Mouse (Mus musculus): Measurements from ENCODE around the gene Gm43517. TPM values are rescaled to one million over a fixed set of nuclear protein-coding genes. Genes with fewer than 3 reads are reported as not detected.

Gm43517 gene
- polyA plus RNA-seq, 1 experiment from 2014 or later: not detected

DNA sequence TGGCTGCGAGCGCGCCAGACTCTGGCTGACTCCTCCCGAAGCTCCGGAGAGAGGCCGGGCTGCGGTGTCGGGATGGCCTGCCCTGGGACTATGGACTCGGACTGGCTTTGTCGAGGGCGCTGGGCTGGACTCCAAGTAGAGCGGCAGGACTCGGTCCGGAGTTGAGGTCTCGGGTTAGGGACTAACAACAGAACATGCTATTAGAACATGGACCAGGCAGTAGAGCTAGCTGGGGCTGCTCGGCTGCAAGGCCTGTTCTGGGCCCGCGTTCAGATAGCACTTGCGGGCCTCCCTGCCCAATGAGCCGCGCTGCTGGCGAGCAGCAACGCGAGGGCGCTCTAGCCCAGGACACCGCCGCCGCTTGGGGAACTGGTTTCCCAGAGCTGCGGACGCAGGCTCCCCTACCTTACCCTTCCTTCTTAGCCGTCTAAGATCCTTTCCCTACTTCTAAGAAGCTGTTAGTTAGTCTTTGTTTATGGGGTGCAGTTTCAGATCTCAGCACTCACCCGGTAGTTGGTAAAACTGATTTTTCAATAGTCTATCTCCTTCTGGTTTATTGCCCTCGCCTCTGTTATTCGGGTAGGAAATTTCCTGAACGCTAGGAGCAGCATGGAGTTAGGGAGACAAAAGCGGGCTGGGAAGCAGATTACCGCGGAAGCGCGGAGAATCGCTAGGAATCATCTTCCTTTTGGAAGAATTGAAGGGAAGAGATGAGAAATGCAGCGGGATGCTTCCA lies 6.5 kb downstream of the Gm43517 start:
- Histone ChIP-seq H3K36me3 (ENCODE audit: control insufficient read depth, insufficient read depth, low read length) (no peaks in the 10 kb centered on the region), H3K9me3 (ENCODE audit: control insufficient read depth, low read length) (no peaks in the 10 kb centered on the region), H3K4me3 (ENCODE audit: low read length) (peak overlapping the region; percentile 11), H3K9ac (ENCODE audit: low read length) (no peak overlapping the region), H3K27me3 (ENCODE audit: control insufficient read depth, insufficient read depth, low read depth, low read length) (peaks cover 56% of the 10 kb centered on the region), H3K27ac (ENCODE audit: low read length) (no peak overlapping the region), H3K4me1 (replicated peaks; ENCODE audit: control insufficient read depth, insufficient read depth, low read length) (no peaks in the 10 kb centered on the region), H3K4me2 (ENCODE audit: low read depth, low read length) (no peak overlapping the region)
- WGBS: under 1% methylated on average over 42 of the region's 42 CpGs
- peak; percentile 88 for ATAC-seq (ENCODE audit: low read depth)

DNA sequence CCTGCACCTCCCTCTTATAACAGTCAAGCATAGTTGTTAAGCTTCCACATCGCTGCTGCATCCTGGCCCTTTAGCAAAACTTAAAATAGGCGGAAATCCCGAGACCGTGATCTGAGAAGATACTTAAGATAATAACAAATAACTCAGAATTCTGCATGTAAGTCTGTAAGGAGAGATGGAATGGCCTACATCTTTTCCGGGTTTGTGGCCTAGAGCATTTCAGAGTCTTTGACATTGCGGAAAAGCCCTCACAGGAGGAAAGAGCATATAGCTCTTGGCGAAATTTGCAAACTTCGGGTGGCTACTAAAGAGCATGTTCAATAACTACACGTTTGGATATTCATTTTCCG lies 7.0 kb downstream of the Gm43517 start:
- 2% methylated on average over 10 of the region's 10 CpGs for WGBS
- Histone ChIP-seq H3K4me1 (replicated peaks; ENCODE audit: control insufficient read depth, insufficient read depth, low read length) (no peaks in the 10 kb centered on the region), H3K27me3 (ENCODE audit: control insufficient read depth, insufficient read depth, low read depth, low read length) (peaks cover 58% of the 10 kb centered on the region), H3K9ac (ENCODE audit: low read length) (no peak overlapping the region), H3K9me3 (ENCODE audit: control insufficient read depth, low read length) (no peaks in the 10 kb centered on the region), H3K36me3 (ENCODE audit: control insufficient read depth, insufficient read depth, low read length) (no peaks in the 10 kb centered on the region), H3K4me3 (ENCODE audit: low read length) (peak overlapping the region; percentile 11; the same call in 1 of the 2 replicates), H3K27ac (ENCODE audit: low read length) (no peak overlapping the region), H3K4me2 (ENCODE audit: low read depth, low read length) (no peak overlapping the region)
- ATAC-seq (ENCODE audit: low read depth): no peak

DNA sequence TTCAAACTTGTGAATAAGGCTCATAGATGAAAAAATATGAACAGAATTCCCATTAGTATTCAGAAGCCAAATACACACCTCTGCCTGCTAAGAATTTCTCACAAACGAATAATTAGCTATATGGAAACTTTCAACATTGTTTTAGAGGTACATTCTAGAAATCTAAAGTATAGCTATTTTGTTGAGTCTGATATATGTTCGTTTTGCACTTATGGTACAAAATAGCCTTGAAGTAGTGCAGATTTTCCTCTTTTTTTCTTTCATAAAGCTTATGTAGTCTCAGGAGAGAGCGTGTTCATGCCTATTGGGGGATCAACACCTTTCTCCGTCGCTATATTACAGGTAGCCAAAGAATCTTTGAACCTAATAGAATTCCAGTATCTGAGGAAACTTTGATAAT lies 7.9 kb downstream of the Gm43517 start:
- Histone ChIP-seq H3K9me3 (ENCODE audit: control insufficient read depth, low read length) (no peaks in the 10 kb centered on the region), H3K9ac (ENCODE audit: low read length) (no peak overlapping the region), H3K27me3 (ENCODE audit: control insufficient read depth, insufficient read depth, low read depth, low read length) (peaks cover 62% of the 10 kb centered on the region), H3K27ac (ENCODE audit: low read length) (no peak overlapping the region), H3K4me3 (ENCODE audit: low read length) (no peak overlapping the region), H3K4me1 (replicated peaks; ENCODE audit: control insufficient read depth, insufficient read depth, low read length) (no peaks in the 10 kb centered on the region), H3K36me3 (ENCODE audit: control insufficient read depth, insufficient read depth, low read length) (no peaks in the 10 kb centered on the region), H3K4me2 (ENCODE audit: low read depth, low read length) (no peak overlapping the region)
- no peak for ATAC-seq (ENCODE audit: low read depth)
- 7% methylated on average over 5 of the region's 5 CpGs for WGBS

DNA sequence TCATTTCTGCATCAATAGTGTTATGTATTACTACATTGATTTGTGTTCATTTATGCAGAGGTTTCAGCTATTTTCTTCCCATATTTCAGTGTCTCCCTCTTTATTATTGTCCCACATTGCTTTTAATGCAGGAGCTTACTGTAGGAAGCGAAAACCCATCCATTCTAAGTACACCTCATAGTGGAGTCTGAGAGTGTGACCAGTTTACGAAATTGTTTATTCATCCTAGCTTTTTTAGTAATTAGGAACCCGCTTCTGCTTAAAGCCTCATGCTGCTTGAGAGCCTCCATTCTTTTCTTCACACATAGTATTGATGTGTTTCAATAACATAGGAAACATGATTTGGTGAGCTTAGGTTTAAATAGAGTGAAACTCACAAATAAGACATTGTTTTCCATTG lies 8.7 kb downstream of the Gm43517 start:
- no peaks in the 10 kb centered on the region for H3K36me3 ChIP-seq (ENCODE audit: control insufficient read depth, insufficient read depth, low read length)
- H3K27me3 ChIP-seq (ENCODE audit: control insufficient read depth, insufficient read depth, low read depth, low read length): peaks cover 63% of the 10 kb centered on the region
- H3K4me3 ChIP-seq (ENCODE audit: low read length): no peak overlapping the region
- no peak overlapping the region for H3K27ac ChIP-seq (ENCODE audit: low read length)
- WGBS: 16% methylated on average over 3 of the region's 3 CpGs
- H3K9ac ChIP-seq (ENCODE audit: low read length): no peak overlapping the region
- H3K4me2 ChIP-seq (ENCODE audit: low read depth, low read length): no peak overlapping the region
- no peaks in the 10 kb centered on the region for H3K9me3 ChIP-seq (ENCODE audit: control insufficient read depth, low read length)
- no peaks in the 10 kb centered on the region for H3K4me1 ChIP-seq (replicated peaks; ENCODE audit: control insufficient read depth, insufficient read depth, low read length)
- no peak for ATAC-seq (ENCODE audit: low read depth)

DNA sequence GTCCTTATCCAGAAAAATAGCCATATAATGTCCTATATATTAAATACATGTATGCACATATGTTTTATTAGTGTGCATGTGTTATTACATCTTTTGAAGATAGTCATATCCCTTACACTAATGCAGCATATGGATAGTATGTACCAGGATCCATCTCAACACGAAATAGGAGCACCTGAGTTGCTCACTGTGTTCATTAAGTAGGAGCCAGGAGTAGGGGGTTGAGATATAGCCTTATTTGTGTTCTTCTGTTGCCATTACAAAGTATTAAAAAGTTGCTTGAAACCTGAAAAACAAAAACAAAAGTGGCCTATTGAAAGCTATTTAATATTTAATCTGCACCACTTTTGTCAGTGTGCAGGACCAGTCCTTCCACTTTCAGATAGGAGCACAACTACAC lies 9.2 kb downstream of the Gm43517 start:
- WGBS: 3% methylated on average over 1 of the region's 1 CpGs
- no peak overlapping the region for H3K4me2 ChIP-seq (ENCODE audit: low read depth, low read length)
- H3K36me3 ChIP-seq (ENCODE audit: control insufficient read depth, insufficient read depth, low read length): no peaks in the 10 kb centered on the region
- H3K9ac ChIP-seq (ENCODE audit: low read length): no peak overlapping the region
- no peak overlapping the region for H3K4me3 ChIP-seq (ENCODE audit: low read length)
- no peaks in the 10 kb centered on the region for H3K9me3 ChIP-seq (ENCODE audit: control insufficient read depth, low read length)
- H3K27ac ChIP-seq (ENCODE audit: low read length): no peak overlapping the region
- H3K4me1 ChIP-seq (replicated peaks; ENCODE audit: control insufficient read depth, insufficient read depth, low read length): no peaks in the 10 kb centered on the region
- ATAC-seq (ENCODE audit: low read depth): no peak
- H3K27me3 ChIP-seq (ENCODE audit: control insufficient read depth, insufficient read depth, low read depth, low read length): peaks cover 66% of the 10 kb centered on the region

DNA sequence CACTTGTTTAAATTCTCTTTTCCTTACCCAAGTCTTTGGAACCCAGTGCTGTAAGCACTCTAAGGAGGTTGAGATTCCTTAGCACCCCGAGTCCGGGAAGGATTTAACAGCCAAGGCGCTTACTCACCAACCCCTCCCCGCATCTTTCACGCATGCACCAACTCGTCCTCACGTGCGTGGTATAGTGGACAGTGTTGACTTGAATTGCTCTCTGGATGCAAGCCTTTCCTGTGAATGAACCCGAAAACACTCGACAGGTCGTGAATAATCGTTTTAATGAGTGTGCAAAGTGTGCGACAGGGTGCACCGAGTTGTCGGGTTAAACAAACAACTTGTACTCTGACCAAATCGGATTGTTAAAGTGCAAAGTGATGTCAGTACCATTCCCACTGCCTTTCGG lies 9.9 kb downstream of the Gm43517 start:
- Histone ChIP-seq H3K4me1 (replicated peaks; ENCODE audit: control insufficient read depth, insufficient read depth, low read length) (no peaks in the 10 kb centered on the region), H3K27ac (ENCODE audit: low read length) (no peak overlapping the region), H3K4me2 (ENCODE audit: low read depth, low read length) (no peak overlapping the region), H3K27me3 (ENCODE audit: control insufficient read depth, insufficient read depth, low read depth, low read length) (peaks cover 64% of the 10 kb centered on the region), H3K9ac (ENCODE audit: low read length) (no peak overlapping the region), H3K9me3 (ENCODE audit: control insufficient read depth, low read length) (no peaks in the 10 kb centered on the region), H3K4me3 (ENCODE audit: low read length) (no peak overlapping the region), H3K36me3 (ENCODE audit: control insufficient read depth, insufficient read depth, low read length) (no peaks in the 10 kb centered on the region)
- 3% methylated on average over 17 of the region's 17 CpGs for WGBS
- ATAC-seq (ENCODE audit: low read depth): no peak

DNA sequence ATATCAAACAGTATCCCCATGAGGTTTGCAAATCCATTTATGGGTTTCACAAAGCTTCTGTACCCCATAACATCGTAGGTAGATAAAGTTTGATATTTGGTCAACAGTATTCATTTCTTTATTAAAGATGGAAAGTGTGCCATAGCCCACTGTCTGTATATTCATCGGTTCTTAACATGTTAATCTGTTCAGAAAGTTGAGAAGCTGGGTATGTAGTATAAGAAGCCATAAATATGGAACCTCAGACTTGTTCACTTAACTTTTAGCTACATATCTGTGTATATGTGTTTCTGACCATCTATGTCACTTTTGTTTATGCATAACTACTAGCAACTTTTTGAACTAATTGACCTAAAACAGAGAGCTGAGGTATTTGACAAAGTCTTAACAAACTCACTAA lies 11.0 kb downstream of the Gm43517 start:
- Histone ChIP-seq H3K27ac (ENCODE audit: low read length) (no peak overlapping the region), H3K9ac (ENCODE audit: low read length) (no peak overlapping the region), H3K4me1 (replicated peaks; ENCODE audit: control insufficient read depth, insufficient read depth, low read length) (peaks cover 2% of the 10 kb centered on the region), H3K27me3 (ENCODE audit: control insufficient read depth, insufficient read depth, low read depth, low read length) (peaks cover 66% of the 10 kb centered on the region), H3K9me3 (ENCODE audit: control insufficient read depth, low read length) (no peaks in the 10 kb centered on the region), H3K4me2 (ENCODE audit: low read depth, low read length) (no peak overlapping the region), H3K4me3 (ENCODE audit: low read length) (no peak overlapping the region), H3K36me3 (ENCODE audit: control insufficient read depth, insufficient read depth, low read length) (no peaks in the 10 kb centered on the region)
- 18% methylated on average over 2 of the region's 2 CpGs for WGBS
- ATAC-seq (ENCODE audit: low read depth): no peak

DNA sequence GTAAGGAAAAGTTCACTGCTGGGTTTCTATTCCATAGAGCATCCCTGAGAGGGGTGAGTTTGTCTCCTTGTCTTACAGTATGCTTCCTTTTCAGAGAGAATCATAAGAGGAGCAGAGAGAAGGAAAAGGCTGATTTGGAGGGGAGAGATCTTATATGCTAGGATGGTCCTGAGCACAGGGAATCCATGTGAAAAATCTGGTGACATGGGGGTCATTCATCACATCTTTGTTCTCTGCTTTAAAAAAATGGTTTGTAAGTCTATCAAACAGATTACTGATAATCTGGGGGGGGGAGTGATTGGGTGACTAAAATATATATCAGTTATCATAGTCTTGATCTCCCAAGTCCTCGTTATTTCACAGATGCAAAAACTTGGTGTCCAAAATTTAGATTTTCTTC lies 11.8 kb downstream of the Gm43517 start:
- WGBS: 35% methylated on average over 1 of the region's 1 CpGs
- H3K36me3 ChIP-seq (ENCODE audit: control insufficient read depth, insufficient read depth, low read length): no peaks in the 10 kb centered on the region
- peaks cover 10% of the 10 kb centered on the region for H3K4me1 ChIP-seq (replicated peaks; ENCODE audit: control insufficient read depth, insufficient read depth, low read length)
- no peak for ATAC-seq (ENCODE audit: low read depth)
- H3K27me3 ChIP-seq (ENCODE audit: control insufficient read depth, insufficient read depth, low read depth, low read length): peaks cover 66% of the 10 kb centered on the region
- no peak overlapping the region for H3K4me2 ChIP-seq (ENCODE audit: low read depth, low read length)
- no peak overlapping the region for H3K9ac ChIP-seq (ENCODE audit: low read length)
- no peaks in the 10 kb centered on the region for H3K9me3 ChIP-seq (ENCODE audit: control insufficient read depth, low read length)
- H3K4me3 ChIP-seq (ENCODE audit: low read length): no peak overlapping the region
- H3K27ac ChIP-seq (ENCODE audit: low read length): no peak overlapping the region

DNA sequence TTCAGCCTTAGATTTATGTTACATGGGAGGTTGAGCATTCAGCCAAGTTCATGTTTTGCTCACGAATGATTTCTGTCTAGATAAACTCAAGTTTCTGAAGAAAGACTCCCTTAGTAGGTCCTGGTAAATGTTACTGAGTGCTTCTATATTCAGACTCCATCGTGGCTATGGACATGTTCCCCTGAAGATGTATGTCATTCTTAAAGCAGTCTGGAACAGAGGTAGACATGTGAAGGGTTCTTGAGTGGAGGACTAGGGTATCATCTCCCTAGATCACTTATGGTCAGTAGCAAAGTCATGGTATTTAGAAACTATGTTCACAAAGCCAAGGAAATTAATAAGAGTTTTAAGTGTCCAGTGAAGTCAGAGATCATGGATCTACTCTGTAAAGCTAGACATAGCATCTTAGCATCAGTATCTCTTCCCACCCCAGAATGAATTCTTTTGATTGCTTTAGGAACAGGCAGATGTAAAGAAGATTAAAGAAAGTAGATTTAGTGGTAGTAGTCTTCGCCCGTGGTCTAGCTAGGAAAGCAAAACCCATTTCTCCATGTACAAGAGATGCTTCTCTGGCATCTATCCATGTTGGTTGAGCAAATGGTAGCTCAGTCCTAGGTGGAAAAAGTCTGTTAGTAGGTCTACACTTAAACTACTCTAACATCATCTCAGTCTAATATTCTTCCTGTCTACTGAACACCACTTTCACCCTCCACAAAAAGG lies 12.6 kb downstream of the Gm43517 start:
- ATAC-seq (ENCODE audit: low read depth): no peak
- 23% methylated on average over 4 of the region's 4 CpGs for WGBS

More for the DNA sequence above, 12.6 kb downstream of the Gm43517 start:
- H3K4me1 ChIP-seq (replicated peaks; ENCODE audit: control insufficient read depth, insufficient read depth, low read length): peaks cover 10% of the 10 kb centered on the region
- no peak overlapping the region for H3K9ac ChIP-seq (ENCODE audit: low read length)
- no peak overlapping the region for H3K4me2 ChIP-seq (ENCODE audit: low read depth, low read length)
- H3K4me3 ChIP-seq (ENCODE audit: low read length): no peak overlapping the region
- H3K36me3 ChIP-seq (ENCODE audit: control insufficient read depth, insufficient read depth, low read length): no peaks in the 10 kb centered on the region
- H3K9me3 ChIP-seq (ENCODE audit: control insufficient read depth, low read length): no peaks in the 10 kb centered on the region
- no peak overlapping the region for H3K27ac ChIP-seq (ENCODE audit: low read length)
- H3K27me3 ChIP-seq (ENCODE audit: control insufficient read depth, insufficient read depth, low read depth, low read length): peaks cover 61% of the 10 kb centered on the region

Data from lung, embryonic 16.5 days (tissue).